Mouse (Mus musculus) right cerebral cortex, postnatal 25 days (tissue): ENCODE data around the gene Rasl11a.
"Not testable (repeated sequence)": the region's sequence is repeated elsewhere in the genome, so short reads cannot be mapped to it uniquely, and the experiment has no call there.

Source experiments
- DNase-seq: peaks from one replicate; pipeline ENCODE4 v3.0.0; 2022

Rasl11a gene

GRCm38 (mm10) chr5:146844301-146844941, 450 bp upstream of the Rasl11a start:
- no peak for DNase-seq

- no peak for DNase-seq
Observed at GRCm38 (mm10) chr5:146846489-146846888, 1.6 kb downstream of the Rasl11a start.

- no peak for DNase-seq
Observed at GRCm38 (mm10) chr5:146848936-146849582, 4.2 kb downstream of the Rasl11a start.

- no peak for DNase-seq
Observed at GRCm38 (mm10) chr5:146856106-146856505, 11.2 kb downstream of the Rasl11a start.

- no peak for DNase-seq
Observed at GRCm38 (mm10) chr5:146857620-146858019, 12.7 kb downstream of the Rasl11a start.

GRCm38 (mm10) chr5:146858772-146859171, 13.9 kb downstream of the Rasl11a start:
- no peak for DNase-seq

- DNase-seq, result no peak
Observed at GRCm38 (mm10) chr5:146859246-146859645, 14.4 kb downstream of the Rasl11a start.

- DNase-seq, result no peak
Observed at GRCm38 (mm10) chr5:146860222-146860998, 15.5 kb downstream of the Rasl11a start.

GRCm38 (mm10) chr5:146861588-146861987, 16.7 kb downstream of the Rasl11a start:
- DNase-seq, result peak; percentile 71

- no peak for DNase-seq
Observed at GRCm38 (mm10) chr5:146865511-146865910, 20.6 kb downstream of the Rasl11a start.

- DNase-seq, result no peak
Observed at GRCm38 (mm10) chr5:146866277-146866676, 21.4 kb downstream of the Rasl11a start.

GRCm38 (mm10) chr5:146867246-146867945, 22.5 kb downstream of the Rasl11a start:
- DNase-seq, result peak; percentile 81

- DNase-seq, result no peak
Observed at GRCm38 (mm10) chr5:146867946-146868314, 23.1 kb downstream of the Rasl11a start.

- no peak for DNase-seq
Observed at GRCm38 (mm10) chr5:146872981-146873631, 28.2 kb downstream of the Rasl11a start.

- DNase-seq, result no peak
Observed at GRCm38 (mm10) chr5:146876024-146876423, 31.2 kb downstream of the Rasl11a start.

GRCm38 (mm10) chr5:146877882-146878281, 33.0 kb downstream of the Rasl11a start:
- not testable (repeated sequence) for DNase-seq

- no peak for DNase-seq
Observed at GRCm38 (mm10) chr5:146882261-146882660, 37.4 kb downstream of the Rasl11a start.

- DNase-seq, result no peak
Observed at GRCm38 (mm10) chr5:146883053-146883452, 38.2 kb downstream of the Rasl11a start.

- DNase-seq, result no peak
Observed at GRCm38 (mm10) chr5:146883486-146884272, 38.8 kb downstream of the Rasl11a start.

GRCm38 (mm10) chr5:146891127-146891526, 46.3 kb downstream of the Rasl11a start:
- DNase-seq, result no peak

- DNase-seq, result no peak
Observed at GRCm38 (mm10) chr5:146892904-146893303, 48.0 kb downstream of the Rasl11a start.
